Mouse (Mus musculus): ENCODE measurements around the gene Pcp4l1. TPM values are rescaled to one million over a fixed set of nuclear protein-coding genes. Genes with fewer than 3 reads are reported as not detected.
"Not testable (repeated sequence)": the region's sequence is repeated elsewhere in the genome, so short reads cannot be mapped to it uniquely, and the experiment has no call there.

The Pcp4l1 gene
- polyA plus RNA-seq (2015; fragmentation: Nextera tagmentation; extraction: Ambion mirVana): 3.7 and 5.1 TPM in 2 replicates

- H3K36me3 ChIP-seq (ENCODE audit: insufficient read depth, low read length): no peaks in the 10 kb centered on the region
- peak; percentile 86 for ATAC-seq (ENCODE audit: low FRiP score, low TSS enrichment)
- no peaks in the 10 kb centered on the region for H3K9me3 ChIP-seq (ENCODE audit: low read length)
- peak within 1 kb of the TSS; percentile 49 for H3K4me3 ChIP-seq (ENCODE audit: low read length)
- H3K27ac ChIP-seq (ENCODE audit: low read length): no peak within 1 kb of the TSS
- WGBS: 0% methylated on average over 33 of the region's 33 CpGs
- peak within 1 kb of the TSS; percentile 80 for H3K4me2 ChIP-seq (replicated peaks; ENCODE audit: low read depth, low read length)
- H3K9ac ChIP-seq (replicated peaks; ENCODE audit: low read length): peak within 1 kb of the TSS; percentile 33; the same call in 1 of the 2 replicates
- H3K27me3 ChIP-seq (ENCODE audit: insufficient read depth, low read length): peaks cover 41% of the 10 kb centered on the region
- peaks cover 23% of the 10 kb centered on the region for H3K4me1 ChIP-seq (ENCODE audit: insufficient read depth, low read length)
Measured at GRCm38 (mm10) chr1:171195887-171196397, at the start of gene Pcp4l1. Gene Pcp4l1 (minus strand): TSS chr1:171196268.

- peaks cover 39% of the 10 kb centered on the region for H3K36me3 ChIP-seq (ENCODE audit: insufficient read depth, low read length)
- H3K4me1 ChIP-seq (ENCODE audit: insufficient read depth, low read length): peaks cover 40% of the 10 kb centered on the region
- H3K9me3 ChIP-seq (ENCODE audit: low read length): no peaks in the 10 kb centered on the region
- H3K27ac ChIP-seq (ENCODE audit: low read length): no peak overlapping the region
- no peaks in the 10 kb centered on the region for H3K27me3 ChIP-seq (ENCODE audit: insufficient read depth, low read length)
- H3K9ac ChIP-seq (replicated peaks; ENCODE audit: low read length): no peak overlapping the region
- no peak overlapping the region for H3K4me3 ChIP-seq (ENCODE audit: low read length)
- WGBS: 89% methylated on average over 8 of the region's 8 CpGs
- no peak overlapping the region for H3K4me2 ChIP-seq (replicated peaks; ENCODE audit: low read depth, low read length)
- no peak for ATAC-seq (ENCODE audit: low FRiP score, low TSS enrichment)
Measured at GRCm38 (mm10) chr1:171245353-171245752, 49.3 kb upstream of the Pcp4l1 start.

GRCm38 (mm10) chr1:171241952-171242351, 45.9 kb upstream of the Pcp4l1 start:
- H3K27me3 ChIP-seq (ENCODE audit: insufficient read depth, low read length); H3K4me3 ChIP-seq (ENCODE audit: low read length); H3K9ac ChIP-seq (replicated peaks; ENCODE audit: low read length); ATAC-seq (ENCODE audit: low FRiP score, low TSS enrichment); H3K4me2 ChIP-seq (replicated peaks; ENCODE audit: low read depth, low read length); H3K9me3 ChIP-seq (ENCODE audit: low read length); H3K27ac ChIP-seq (ENCODE audit: low read length): not testable (repeated sequence)
- Histone ChIP-seq H3K4me1 (ENCODE audit: insufficient read depth, low read length) (peaks cover 14% of the 10 kb centered on the region), H3K36me3 (ENCODE audit: insufficient read depth, low read length) (peaks cover 69% of the 10 kb centered on the region)
- WGBS: 84% methylated on average over 12 of the region's 12 CpGs

GRCm38 (mm10) chr1:171240911-171241310, 44.8 kb upstream of the Pcp4l1 start:
- 83% methylated on average over 10 of the region's 10 CpGs for WGBS
- Histone ChIP-seq H3K27me3 (ENCODE audit: insufficient read depth, low read length) (no peaks in the 10 kb centered on the region), H3K4me1 (ENCODE audit: insufficient read depth, low read length) (peaks cover 9% of the 10 kb centered on the region), H3K9ac (replicated peaks; ENCODE audit: low read length) (no peak overlapping the region), H3K27ac (ENCODE audit: low read length) (no peak overlapping the region), H3K4me3 (ENCODE audit: low read length) (no peak overlapping the region), H3K36me3 (ENCODE audit: insufficient read depth, low read length) (peaks cover 78% of the 10 kb centered on the region), H3K4me2 (replicated peaks; ENCODE audit: low read depth, low read length) (no peak overlapping the region), H3K9me3 (ENCODE audit: low read length) (no peaks in the 10 kb centered on the region)
- no peak for ATAC-seq (ENCODE audit: low FRiP score, low TSS enrichment)

GRCm38 (mm10) chr1:171239992-171240744, 44.1 kb upstream of the Pcp4l1 start:
- H3K9ac ChIP-seq (replicated peaks; ENCODE audit: low read length): 0 out of 2 replicates have a peak overlapping the region, but pooled peaks have one; percentile 35
- H3K4me3 ChIP-seq (ENCODE audit: low read length): no peak overlapping the region
- no peaks in the 10 kb centered on the region for H3K27me3 ChIP-seq (ENCODE audit: insufficient read depth, low read length)
- H3K4me2 ChIP-seq (replicated peaks; ENCODE audit: low read depth, low read length): no peak overlapping the region
- no peaks in the 10 kb centered on the region for H3K9me3 ChIP-seq (ENCODE audit: low read length)
- 0 out of 2 replicates have a peak, but pooled peaks cover 3% of the 10 kb centered on the region for H3K4me1 ChIP-seq (ENCODE audit: insufficient read depth, low read length)
- H3K36me3 ChIP-seq (ENCODE audit: insufficient read depth, low read length): peaks cover 80% of the 10 kb centered on the region
- no peak overlapping the region; the same call in 1 of the 2 replicates for H3K27ac ChIP-seq (ENCODE audit: low read length)
- ATAC-seq (ENCODE audit: low FRiP score, low TSS enrichment): 0 out of 2 replicates have a peak, but pooled peaks have one; percentile 56
- WGBS: 45% methylated on average over 15 of the region's 15 CpGs

- no peak overlapping the region for H3K4me2 ChIP-seq (replicated peaks; ENCODE audit: low read depth, low read length)
- ATAC-seq (ENCODE audit: low FRiP score, low TSS enrichment): no peak; the same call in 1 of the 2 replicates
- no peak overlapping the region for H3K9ac ChIP-seq (replicated peaks; ENCODE audit: low read length)
- H3K27ac ChIP-seq (ENCODE audit: low read length): no peak overlapping the region
- no peak overlapping the region for H3K4me3 ChIP-seq (ENCODE audit: low read length)
- 0 out of 2 replicates have a peak, but pooled peaks cover 3% of the 10 kb centered on the region for H3K4me1 ChIP-seq (ENCODE audit: insufficient read depth, low read length)
- WGBS: 69% methylated on average over 14 of the region's 14 CpGs
- H3K36me3 ChIP-seq (ENCODE audit: insufficient read depth, low read length): peaks cover 82% of the 10 kb centered on the region
- H3K27me3 ChIP-seq (ENCODE audit: insufficient read depth, low read length): no peaks in the 10 kb centered on the region
- H3K9me3 ChIP-seq (ENCODE audit: low read length): no peaks in the 10 kb centered on the region
Measured at GRCm38 (mm10) chr1:171238463-171238862, 42.4 kb upstream of the Pcp4l1 start.

GRCm38 (mm10) chr1:171237438-171237837, 41.4 kb upstream of the Pcp4l1 start:
- ATAC-seq (ENCODE audit: low FRiP score, low TSS enrichment): no peak
- Histone ChIP-seq H3K27ac (ENCODE audit: low read length) (no peak overlapping the region), H3K36me3 (ENCODE audit: insufficient read depth, low read length) (peaks cover 73% of the 10 kb centered on the region), H3K4me1 (ENCODE audit: insufficient read depth, low read length) (0 out of 2 replicates have a peak, but pooled peaks cover 3% of the 10 kb centered on the region), H3K4me3 (ENCODE audit: low read length) (no peak overlapping the region), H3K9ac (replicated peaks; ENCODE audit: low read length) (no peak overlapping the region), H3K9me3 (ENCODE audit: low read length) (no peaks in the 10 kb centered on the region), H3K4me2 (replicated peaks; ENCODE audit: low read depth, low read length) (no peak overlapping the region), H3K27me3 (ENCODE audit: insufficient read depth, low read length) (no peaks in the 10 kb centered on the region)
- WGBS: 80% methylated on average over 6 of the region's 6 CpGs

GRCm38 (mm10) chr1:171235791-171236190, 39.7 kb upstream of the Pcp4l1 start:
- Histone ChIP-seq H3K9ac (replicated peaks; ENCODE audit: low read length) (no peak overlapping the region), H3K27ac (ENCODE audit: low read length) (no peak overlapping the region), H3K4me2 (replicated peaks; ENCODE audit: low read depth, low read length) (no peak overlapping the region), H3K36me3 (ENCODE audit: insufficient read depth, low read length) (peaks cover 67% of the 10 kb centered on the region), H3K9me3 (ENCODE audit: low read length) (no peaks in the 10 kb centered on the region), H3K4me1 (ENCODE audit: insufficient read depth, low read length) (0 out of 2 replicates have a peak, but pooled peaks cover 3% of the 10 kb centered on the region), H3K27me3 (ENCODE audit: insufficient read depth, low read length) (no peaks in the 10 kb centered on the region), H3K4me3 (ENCODE audit: low read length) (no peak overlapping the region)
- WGBS: 86% methylated on average over 4 of the region's 4 CpGs
- ATAC-seq (ENCODE audit: low FRiP score, low TSS enrichment): no peak

- H3K9me3 ChIP-seq (ENCODE audit: low read length): no peaks in the 10 kb centered on the region
- H3K4me1 ChIP-seq (ENCODE audit: insufficient read depth, low read length): 0 out of 2 replicates have a peak, but pooled peaks cover 8% of the 10 kb centered on the region
- no peak overlapping the region for H3K27ac ChIP-seq (ENCODE audit: low read length)
- H3K4me3 ChIP-seq (ENCODE audit: low read length): no peak overlapping the region
- no peak overlapping the region for H3K4me2 ChIP-seq (replicated peaks; ENCODE audit: low read depth, low read length)
- H3K27me3 ChIP-seq (ENCODE audit: insufficient read depth, low read length): no peaks in the 10 kb centered on the region
- peaks cover 59% of the 10 kb centered on the region for H3K36me3 ChIP-seq (ENCODE audit: insufficient read depth, low read length)
- 80% methylated on average over 4 of the region's 4 CpGs for WGBS
- no peak for ATAC-seq (ENCODE audit: low FRiP score, low TSS enrichment)
- H3K9ac ChIP-seq (replicated peaks; ENCODE audit: low read length): no peak overlapping the region
Measured at GRCm38 (mm10) chr1:171234538-171234937, 38.5 kb upstream of the Pcp4l1 start.

GRCm38 (mm10) chr1:171234126-171234525, 38.1 kb upstream of the Pcp4l1 start, which contains the start of gene Fcer1g:
Gene Fcer1g (minus strand): TSS chr1:171234365.
- H3K27me3 ChIP-seq (ENCODE audit: insufficient read depth, low read length): no peaks in the 10 kb centered on the region
- no peak within 1 kb of the TSS for H3K9ac ChIP-seq (replicated peaks; ENCODE audit: low read length)
- H3K4me1 ChIP-seq (ENCODE audit: insufficient read depth, low read length): 0 out of 2 replicates have a peak, but pooled peaks cover 8% of the 10 kb centered on the region
- H3K36me3 ChIP-seq (ENCODE audit: insufficient read depth, low read length): peaks cover 54% of the 10 kb centered on the region
- no peak within 1 kb of the TSS; the same call in 1 of the 2 replicates for H3K27ac ChIP-seq (ENCODE audit: low read length)
- ATAC-seq (ENCODE audit: low FRiP score, low TSS enrichment): no peak
- no peaks in the 10 kb centered on the region for H3K9me3 ChIP-seq (ENCODE audit: low read length)
- no peak within 1 kb of the TSS for H3K4me3 ChIP-seq (ENCODE audit: low read length)
- WGBS: 83% methylated on average over 14 of the region's 14 CpGs
- no peak within 1 kb of the TSS for H3K4me2 ChIP-seq (replicated peaks; ENCODE audit: low read depth, low read length)

Measured in kidney, embryonic 16.5 days (tissue).